Mouse (Mus musculus): ENCODE data around the gene Nhlrc2. TPM values are rescaled to one million over a fixed set of nuclear protein-coding genes. Genes with fewer than 3 reads are reported as not detected.

The Nhlrc2 gene
- polyA plus RNA-seq, 1 experiment: 6.8 TPM

DNA sequence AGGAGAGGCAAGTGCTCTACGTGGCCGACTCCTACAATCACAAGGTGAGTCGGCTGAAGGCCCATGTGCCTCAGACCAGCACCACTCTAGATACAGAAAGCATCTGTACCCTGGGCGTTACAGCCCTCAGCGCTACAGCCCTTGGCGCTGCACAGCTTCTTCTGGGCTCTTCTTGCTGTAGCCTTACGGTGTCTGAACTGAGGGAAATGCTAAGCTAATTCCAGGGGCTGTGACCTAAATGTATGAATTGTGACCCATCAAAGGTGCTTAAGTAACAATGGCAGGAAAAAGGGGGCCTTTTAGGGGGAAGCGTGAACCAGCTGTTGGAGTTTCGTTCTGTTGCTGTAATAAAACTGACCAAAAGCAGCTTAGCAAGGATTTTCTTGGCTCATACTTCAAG lies 44.4 kb downstream of the Nhlrc2 start:
- Histone ChIP-seq H3K79me2 (ENCODE audit: control insufficient read depth, insufficient read depth) (no peaks in the 10 kb centered on the region), H3K36me3 (ENCODE audit: control insufficient read depth, insufficient read depth) (peaks cover 67% of the 10 kb centered on the region), H3K79me3 (ENCODE audit: low read depth) (no peaks in the 10 kb centered on the region), H3ac (ENCODE audit: control insufficient read depth, insufficient read length, low read depth) (no peak overlapping the region), H3K27me3 (ENCODE audit: control insufficient read depth, insufficient read depth, insufficient read length) (no peaks in the 10 kb centered on the region), H3K4me3 (ENCODE audit: insufficient read depth, poor library complexity, severe bottlenecking) (no peak overlapping the region)
- TF ChIP-seq USF1 (IDR thresholded peaks at IDR 0.05; ENCODE audit: low read depth): no peak
- no peak for TF ChIP-seq MYOD1 (IDR thresholded peaks at IDR 0.05; ENCODE audit: control insufficient read depth, insufficient read length, low read depth)
- no peak for TF ChIP-seq CEBPB (IDR thresholded peaks at IDR 0.05; ENCODE audit: low read depth)
- TF ChIP-seq FOSL1 (IDR thresholded peaks at IDR 0.05; ENCODE audit: insufficient read depth, low read length, poor library complexity, severe bottlenecking): no peak

DNA sequence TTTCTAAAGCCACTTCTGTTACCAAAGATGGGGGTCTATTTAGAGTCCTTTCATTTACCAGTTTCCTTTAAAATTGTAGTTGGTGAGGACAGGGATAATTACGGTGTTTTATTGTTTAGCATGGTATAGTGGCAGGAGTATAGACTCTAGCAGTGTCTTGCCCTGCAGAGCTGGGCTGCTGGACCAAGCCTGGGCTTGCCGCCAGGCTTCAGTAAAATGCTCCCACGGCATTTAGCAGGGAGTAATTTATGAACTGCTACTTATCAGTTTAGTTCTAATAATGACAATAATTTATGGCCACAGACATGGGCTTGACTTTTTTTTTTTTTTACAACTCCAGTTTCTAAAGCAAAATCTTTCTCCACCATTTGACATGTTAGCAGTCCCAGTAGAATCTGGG lies 51.9 kb downstream of the Nhlrc2 start:
- Histone ChIP-seq H3K27me3 (ENCODE audit: control insufficient read depth, insufficient read depth, insufficient read length) (no peaks in the 10 kb centered on the region), H3K36me3 (ENCODE audit: control insufficient read depth, insufficient read depth) (peaks cover 31% of the 10 kb centered on the region), H3ac (ENCODE audit: control insufficient read depth, insufficient read length, low read depth) (no peak overlapping the region), H3K79me2 (ENCODE audit: control insufficient read depth, insufficient read depth) (no peaks in the 10 kb centered on the region), H3K4me3 (ENCODE audit: insufficient read depth, poor library complexity, severe bottlenecking) (no peak overlapping the region), H3K79me3 (ENCODE audit: low read depth) (no peaks in the 10 kb centered on the region)
- no peak for TF ChIP-seq CTCF (IDR thresholded peaks at IDR 0.05; ENCODE audit: control insufficient read depth, insufficient read depth, insufficient read length)
- TF ChIP-seq FOSL1 (IDR thresholded peaks at IDR 0.05; ENCODE audit: insufficient read depth, low read length, poor library complexity, severe bottlenecking): no peak
- no peak for TF ChIP-seq MYOG (IDR thresholded peaks at IDR 0.05; ENCODE audit: control insufficient read depth, extremely low read depth, insufficient read length)
- TF ChIP-seq MYOD1 (IDR thresholded peaks at IDR 0.05; ENCODE audit: control insufficient read depth, insufficient read length, low read depth): no peak
- no peak for TF ChIP-seq MAX (IDR thresholded peaks at IDR 0.05)
- TF ChIP-seq CEBPB (IDR thresholded peaks at IDR 0.05; ENCODE audit: low read depth): no peak
- no peak for TF ChIP-seq USF1 (IDR thresholded peaks at IDR 0.05; ENCODE audit: low read depth)

- H3K27me3 ChIP-seq (ENCODE audit: control insufficient read depth, insufficient read depth, insufficient read length): no peaks in the 10 kb centered on the region
- no peaks in the 10 kb centered on the region for H3K79me2 ChIP-seq (ENCODE audit: control insufficient read depth, insufficient read depth)
- TF ChIP-seq USF1 (IDR thresholded peaks at IDR 0.05; ENCODE audit: low read depth): no peak
- no peak for TF ChIP-seq FOSL1 (IDR thresholded peaks at IDR 0.05; ENCODE audit: insufficient read depth, low read length, poor library complexity, severe bottlenecking)
- no peak for TF ChIP-seq MYOD1 (IDR thresholded peaks at IDR 0.05; ENCODE audit: control insufficient read depth, insufficient read length, low read depth)
- TF ChIP-seq CTCF (IDR thresholded peaks at IDR 0.05; ENCODE audit: control insufficient read depth, insufficient read depth, insufficient read length): no peak
- no peak for TF ChIP-seq MAX (IDR thresholded peaks at IDR 0.05)
- no peak for TF ChIP-seq MYOG (IDR thresholded peaks at IDR 0.05; ENCODE audit: control insufficient read depth, extremely low read depth, insufficient read length)
- TF ChIP-seq CEBPB (IDR thresholded peaks at IDR 0.05; ENCODE audit: low read depth): no peak
- peaks cover 29% of the 10 kb centered on the region for H3K36me3 ChIP-seq (ENCODE audit: control insufficient read depth, insufficient read depth)
- no peaks in the 10 kb centered on the region for H3K79me3 ChIP-seq (ENCODE audit: low read depth)
- H3ac ChIP-seq (ENCODE audit: control insufficient read depth, insufficient read length, low read depth): no peak overlapping the region
- H3K4me3 ChIP-seq (ENCODE audit: insufficient read depth, poor library complexity, severe bottlenecking): no peak overlapping the region
Observed at GRCm38 (mm10) chr19:56600797-56601196, 52.7 kb downstream of the Nhlrc2 start.

GRCm38 (mm10) chr19:56601901-56602347 lies 53.9 kb downstream of the Nhlrc2 start:
- Histone ChIP-seq H3ac (ENCODE audit: control insufficient read depth, insufficient read length, low read depth) (no peak overlapping the region), H3K79me3 (ENCODE audit: low read depth) (no peaks in the 10 kb centered on the region), H3K36me3 (ENCODE audit: control insufficient read depth, insufficient read depth) (peaks cover 26% of the 10 kb centered on the region), H3K27me3 (ENCODE audit: control insufficient read depth, insufficient read depth, insufficient read length) (no peaks in the 10 kb centered on the region), H3K79me2 (ENCODE audit: control insufficient read depth, insufficient read depth) (no peaks in the 10 kb centered on the region), H3K4me3 (ENCODE audit: insufficient read depth, poor library complexity, severe bottlenecking) (no peak overlapping the region)
- TF ChIP-seq CEBPB (IDR thresholded peaks at IDR 0.05; ENCODE audit: low read depth) (no peak), MYOD1 (IDR thresholded peaks at IDR 0.05; ENCODE audit: control insufficient read depth, insufficient read length, low read depth) (no peak), MYOG (IDR thresholded peaks at IDR 0.05; ENCODE audit: control insufficient read depth, extremely low read depth, insufficient read length) (no peak), FOSL1 (IDR thresholded peaks at IDR 0.05; ENCODE audit: insufficient read depth, low read length, poor library complexity, severe bottlenecking) (no peak), CTCF (IDR thresholded peaks at IDR 0.05; ENCODE audit: control insufficient read depth, insufficient read depth, insufficient read length) (no peak), MAX (IDR thresholded peaks at IDR 0.05) (no peak), USF1 (IDR thresholded peaks at IDR 0.05; ENCODE audit: low read depth) (no peak)

DNA sequence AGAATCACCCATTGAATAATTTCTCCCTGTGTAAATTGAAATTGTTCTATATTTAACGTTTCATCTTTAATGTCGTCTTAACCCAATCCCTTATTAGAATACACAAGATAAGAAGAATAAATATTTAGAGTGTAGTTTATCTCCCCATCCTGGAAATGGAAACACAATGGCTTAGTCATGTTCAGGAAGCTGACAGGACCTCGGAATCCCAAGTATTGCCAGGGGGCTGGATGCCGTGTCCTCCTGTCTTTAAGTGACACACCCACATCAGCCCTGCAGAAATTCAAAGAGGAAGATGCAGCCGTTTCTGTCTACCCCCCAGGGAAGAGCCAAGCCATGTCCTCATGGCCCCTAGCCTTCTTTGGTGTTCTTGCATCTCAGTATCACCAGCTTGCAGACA lies 60.9 kb downstream of the Nhlrc2 start:
- no peak overlapping the region for H3ac ChIP-seq (ENCODE audit: control insufficient read depth, insufficient read length, low read depth)
- H3K36me3 ChIP-seq (ENCODE audit: control insufficient read depth, insufficient read depth): no peaks in the 10 kb centered on the region
- H3K79me3 ChIP-seq (ENCODE audit: low read depth): no peaks in the 10 kb centered on the region
- no peak overlapping the region for H3K4me3 ChIP-seq (ENCODE audit: insufficient read depth, poor library complexity, severe bottlenecking)
- H3K79me2 ChIP-seq (ENCODE audit: control insufficient read depth, insufficient read depth): no peaks in the 10 kb centered on the region
- H3K27me3 ChIP-seq (ENCODE audit: control insufficient read depth, insufficient read depth, insufficient read length): no peaks in the 10 kb centered on the region
- TF ChIP-seq CTCF (IDR thresholded peaks at IDR 0.05; ENCODE audit: control insufficient read depth, insufficient read depth, insufficient read length) (no peak), MYOD1 (IDR thresholded peaks at IDR 0.05; ENCODE audit: control insufficient read depth, insufficient read length, low read depth) (no peak), USF1 (IDR thresholded peaks at IDR 0.05; ENCODE audit: low read depth) (no peak), CEBPB (IDR thresholded peaks at IDR 0.05; ENCODE audit: low read depth) (no peak), MYOG (IDR thresholded peaks at IDR 0.05; ENCODE audit: control insufficient read depth, extremely low read depth, insufficient read length) (no peak), MAX (IDR thresholded peaks at IDR 0.05) (no peak), FOSL1 (IDR thresholded peaks at IDR 0.05; ENCODE audit: insufficient read depth, low read length, poor library complexity, severe bottlenecking) (no peak)

- Histone ChIP-seq H3K79me3 (ENCODE audit: low read depth) (no peaks in the 10 kb centered on the region), H3ac (ENCODE audit: control insufficient read depth, insufficient read length, low read depth) (no peak overlapping the region), H3K79me2 (ENCODE audit: control insufficient read depth, insufficient read depth) (no peaks in the 10 kb centered on the region), H3K27me3 (ENCODE audit: control insufficient read depth, insufficient read depth, insufficient read length) (no peaks in the 10 kb centered on the region), H3K36me3 (ENCODE audit: control insufficient read depth, insufficient read depth) (no peaks in the 10 kb centered on the region), H3K4me3 (ENCODE audit: insufficient read depth, poor library complexity, severe bottlenecking) (no peak overlapping the region)
- TF ChIP-seq MAX (IDR thresholded peaks at IDR 0.05) (no peak), MYOD1 (IDR thresholded peaks at IDR 0.05; ENCODE audit: control insufficient read depth, insufficient read length, low read depth) (no peak), USF1 (IDR thresholded peaks at IDR 0.05; ENCODE audit: low read depth) (no peak), MYOG (IDR thresholded peaks at IDR 0.05; ENCODE audit: control insufficient read depth, extremely low read depth, insufficient read length) (no peak), CTCF (IDR thresholded peaks at IDR 0.05; ENCODE audit: control insufficient read depth, insufficient read depth, insufficient read length) (no peak), CEBPB (IDR thresholded peaks at IDR 0.05; ENCODE audit: low read depth) (no peak), FOSL1 (IDR thresholded peaks at IDR 0.05; ENCODE audit: insufficient read depth, low read length, poor library complexity, severe bottlenecking) (no peak)
Observed at GRCm38 (mm10) chr19:56614131-56614530, 66.1 kb downstream of the Nhlrc2 start.

Measured in C2C12 (cell line).